Mouse (Mus musculus) lung, adult 2 months (tissue): ENCODE measurements around the gene Nat14. TPM values are rescaled to one million over a fixed set of nuclear protein-coding genes. Genes with fewer than 3 reads are reported as not detected.

ENCODE experiments used
- DNase-seq: peaks from one replicate; pipeline ENCODE4 v3.0.0; 2022
- H3K4me1 ChIP-seq: fragments of 200-500 bp; 2 replicates; pipeline ENCODE4 v1.6.1; 2011; ENCODE audit warnings: low read length; ENCODE audit not compliant: control insufficient read depth, insufficient read depth
- H3K4me3 ChIP-seq: fragments of 200-500 bp; replicated peaks from 2 replicates; pipeline ENCODE3; 2011; ENCODE audit warnings: low read depth, mild to moderate bottlenecking, control low read depth, low read length; ENCODE audit errors: extremely low read depth
- CTCF ChIP-seq: fragments of 200-500 bp; IDR thresholded peaks from 2 replicates; pipeline ENCODE4 v1.5.1; 2011; ENCODE audit warnings: mild to moderate bottlenecking, low read length, control low read depth; ENCODE audit not compliant: insufficient read depth
- POLR2A ChIP-seq: fragments of 200-500 bp; IDR thresholded peaks from 2 replicates; pipeline ENCODE4 v1.6.1; 2011; ENCODE audit warnings: low read depth, mild to moderate bottlenecking, control low read depth, low read length, borderline replicate concordance; ENCODE audit errors: extremely low read depth
- WGBS: fragments of 180-500 bp; shearing (Covaris S2); methylation state at CpG from one replicate; pipeline ENCODE4 v1.1.7; 2018; 5-methylcytosine and 5-hydroxymethylcytosine counted together
- polyA plus RNA-seq: library from polyadenylated mRNA; depleted of rRNA; stranded (reverse); fragments of >200 nt; gene quantifications from 2 replicates; pipeline ENCODE4 v1.2.3, GENCODE M21; 2012

Gene Nat14
- polyA plus RNA-seq, 1 experiment: 7.6 TPM

DNA sequence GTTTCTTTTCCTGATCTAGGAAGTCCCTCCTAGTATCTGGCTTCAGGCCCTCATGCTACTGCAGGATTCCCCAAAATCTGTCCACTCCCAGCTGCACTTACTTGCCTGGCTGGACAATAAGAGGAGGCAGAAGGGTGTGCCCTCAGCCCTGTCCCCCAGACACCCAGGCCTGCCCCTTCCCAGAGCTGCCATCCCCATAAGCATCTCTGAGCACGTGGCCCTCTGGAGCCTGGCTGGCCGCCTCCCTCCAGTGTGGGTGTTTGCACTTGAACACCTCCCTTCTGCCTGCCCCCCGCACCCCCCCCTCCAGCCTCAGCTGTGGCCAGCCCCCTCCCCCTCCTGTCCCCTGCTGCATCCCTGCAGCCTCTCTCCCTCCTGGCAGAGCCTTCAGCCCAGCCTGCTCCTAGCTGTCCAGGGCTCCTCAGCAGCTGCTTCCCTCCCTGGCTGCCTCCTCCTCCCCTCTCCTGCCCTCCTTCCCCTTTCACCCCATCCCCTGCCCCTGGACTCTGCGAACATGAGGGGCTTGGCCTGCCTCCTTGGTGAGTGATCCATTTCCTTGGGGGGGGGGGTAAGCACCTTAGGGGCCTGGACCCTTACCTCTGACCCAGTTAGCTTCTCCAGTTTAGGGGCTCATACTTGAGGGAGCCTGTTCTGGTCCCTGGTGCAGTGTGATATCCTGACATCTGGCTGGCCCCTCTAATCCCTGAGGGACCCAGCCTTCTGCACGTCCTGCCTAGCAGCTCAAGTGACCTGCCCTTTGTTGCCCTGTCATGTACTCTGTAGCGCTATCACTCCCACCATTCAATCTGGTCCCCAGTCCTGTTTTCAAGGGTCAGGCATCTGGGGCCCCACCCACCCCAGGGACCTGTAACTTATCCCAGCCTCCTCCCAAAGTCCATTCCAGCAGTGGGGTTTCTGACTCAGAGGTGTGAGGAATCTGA, 3.9 kb downstream of the Nat14 start, which contains the start of gene Ssc5d:
Ssc5d (plus strand) TSS at position 345 of the 941 bp plus-strand sequence.
- Histone ChIP-seq H3K4me3 (no peak within 1 kb of the TSS), H3K4me1 (peaks cover 7% of the 10 kb centered on the region)
- DNase-seq: no peak
- no peak for TF ChIP-seq POLR2A
- 17% methylated on average over 6 of the region's 6 CpGs for WGBS

DNA sequence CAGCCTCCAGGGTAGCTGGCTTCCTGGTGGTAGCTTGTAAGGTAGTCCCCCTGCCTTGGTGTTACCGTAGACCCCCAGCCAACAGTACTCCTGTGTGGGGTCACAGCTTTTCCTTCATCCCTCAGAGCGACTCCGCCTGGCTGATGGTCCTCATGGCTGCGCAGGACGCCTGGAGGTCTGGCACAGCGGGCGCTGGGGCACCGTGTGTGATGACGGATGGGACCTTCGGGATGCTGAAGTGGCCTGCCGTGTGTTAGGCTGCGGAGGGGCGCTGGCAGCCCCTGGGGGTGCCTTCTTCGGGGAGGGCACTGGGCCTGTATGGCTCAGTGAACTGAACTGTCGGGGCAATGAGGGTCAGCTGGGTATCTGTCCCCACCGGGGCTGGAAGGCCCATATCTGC, 5.0 kb downstream of the Nat14 start:
- H3K4me3 ChIP-seq: no peak overlapping the region
- TF ChIP-seq POLR2A (no peak), CTCF (no peak)

GRCm38 (mm10) chr7:4927711-4928110, 5.9 kb downstream of the Nat14 start:
- Histone ChIP-seq H3K4me3 (peak overlapping the region; percentile 38), H3K4me1 (peaks cover 3% of the 10 kb centered on the region; the same call in 1 of the 2 replicates)
- DNase-seq: no peak
- TF ChIP-seq CTCF (no peak), POLR2A (no peak)
- WGBS: 48% methylated on average over 8 of the region's 8 CpGs

More for the DNA sequence above, 5.0 kb downstream of the Nat14 start:
- H3K4me1 ChIP-seq: peaks cover 7% of the 10 kb centered on the region; the same call in 1 of the 2 replicates
- WGBS: 73% methylated on average over 16 of the region's 16 CpGs
- no peak for DNase-seq

- WGBS: 51% methylated on average over 17 of the region's 17 CpGs
- TF ChIP-seq POLR2A: no peak
- TF ChIP-seq CTCF: no peak
- no peak for DNase-seq
- H3K4me3 ChIP-seq: no peak overlapping the region
- H3K4me1 ChIP-seq: no peaks in the 10 kb centered on the region; the same call in 1 of the 2 replicates
Observed at GRCm38 (mm10) chr7:4928323-4928722, 6.5 kb downstream of the Nat14 start.

DNA sequence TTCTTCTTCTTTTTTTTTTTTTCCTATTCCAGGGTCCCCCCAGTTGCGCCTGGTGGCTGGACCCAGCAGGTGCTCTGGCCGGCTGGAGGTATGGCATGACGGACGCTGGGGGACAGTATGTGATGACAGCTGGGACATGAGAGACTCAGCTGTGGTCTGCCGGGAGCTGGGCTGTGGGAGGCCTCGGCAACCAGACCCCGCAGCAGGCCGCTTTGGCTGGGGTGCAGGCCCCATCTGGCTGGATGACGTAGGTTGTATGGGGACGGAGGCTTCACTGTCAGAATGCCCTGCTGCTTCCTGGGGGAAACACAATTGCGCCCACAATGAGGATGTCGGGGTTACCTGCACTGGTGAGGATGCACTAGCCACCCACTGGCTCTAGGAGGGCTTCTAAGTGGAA, 11.3 kb downstream of the Nat14 start:
- no peak for DNase-seq
- WGBS: 75% methylated on average over 12 of the region's 12 CpGs
- H3K4me1 ChIP-seq: no peaks in the 10 kb centered on the region
- no peak for TF ChIP-seq CTCF
- no peak for TF ChIP-seq POLR2A
- no peak overlapping the region for H3K4me3 ChIP-seq

DNA sequence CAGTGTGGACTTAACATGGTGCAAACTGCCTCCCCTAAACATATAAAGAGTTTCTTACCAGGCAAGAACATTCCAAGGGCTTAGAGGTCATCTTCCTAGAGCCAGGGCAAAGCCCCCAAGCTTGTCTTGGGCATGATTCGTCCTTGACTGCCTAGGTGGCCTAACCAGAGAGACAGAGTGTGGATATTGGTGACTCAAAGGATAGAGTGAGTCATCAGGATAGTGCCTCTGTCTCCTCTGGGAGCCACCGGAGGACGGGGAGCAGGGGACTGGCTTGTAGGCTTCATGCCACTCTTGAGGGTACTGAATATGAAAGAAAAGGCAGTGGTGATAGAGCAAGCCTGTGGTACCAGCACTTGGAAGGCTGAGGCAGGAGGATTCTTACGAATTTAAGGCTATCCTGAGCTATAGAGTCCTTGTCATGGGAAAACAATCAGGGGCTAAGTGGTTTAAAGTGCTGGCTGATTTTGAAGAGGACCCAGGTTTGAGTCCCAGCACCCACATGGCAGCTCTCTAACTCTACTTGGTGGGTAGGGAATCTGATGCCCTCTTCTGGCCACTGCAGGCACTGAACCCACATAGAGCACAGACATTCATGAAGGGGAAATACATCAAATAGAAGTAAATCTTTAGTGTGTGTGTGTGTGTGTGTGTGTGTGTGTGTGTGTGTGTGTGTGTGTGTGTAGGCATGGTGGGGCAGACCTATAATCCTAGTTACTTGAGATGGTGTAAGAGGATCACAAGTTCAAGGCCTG, 12.5 kb downstream of the Nat14 start:
- Histone ChIP-seq H3K4me3 (no peak overlapping the region), H3K4me1 (no peaks in the 10 kb centered on the region)
- no peak for DNase-seq
- WGBS: 76% methylated on average over 4 of the region's 4 CpGs
- TF ChIP-seq POLR2A: no peak
- no peak for TF ChIP-seq CTCF

DNA sequence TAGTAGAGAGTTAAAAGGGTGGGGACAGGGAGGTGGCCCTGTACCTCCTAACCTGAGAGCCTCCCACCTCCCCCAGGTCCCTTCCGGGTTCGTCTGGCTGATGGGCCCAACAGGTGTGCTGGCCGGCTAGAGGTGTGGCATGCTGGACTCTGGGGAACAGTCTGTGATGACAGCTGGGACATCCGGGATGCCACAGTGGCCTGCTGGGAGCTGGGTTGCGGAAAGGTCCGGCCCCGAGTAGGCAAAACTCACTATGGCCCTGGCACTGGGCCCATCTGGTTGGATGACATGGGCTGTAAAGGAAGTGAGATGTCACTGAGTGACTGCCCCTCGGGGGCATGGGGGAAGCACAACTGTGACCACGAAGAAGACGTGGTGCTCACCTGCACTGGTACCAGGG, 15.0 kb downstream of the Nat14 start:
- no peak for TF ChIP-seq POLR2A
- no peak for TF ChIP-seq CTCF
- DNase-seq: no peak
- no peak overlapping the region for H3K4me3 ChIP-seq
- WGBS: 53% methylated on average over 10 of the region's 10 CpGs
- no peaks in the 10 kb centered on the region for H3K4me1 ChIP-seq

DNA sequence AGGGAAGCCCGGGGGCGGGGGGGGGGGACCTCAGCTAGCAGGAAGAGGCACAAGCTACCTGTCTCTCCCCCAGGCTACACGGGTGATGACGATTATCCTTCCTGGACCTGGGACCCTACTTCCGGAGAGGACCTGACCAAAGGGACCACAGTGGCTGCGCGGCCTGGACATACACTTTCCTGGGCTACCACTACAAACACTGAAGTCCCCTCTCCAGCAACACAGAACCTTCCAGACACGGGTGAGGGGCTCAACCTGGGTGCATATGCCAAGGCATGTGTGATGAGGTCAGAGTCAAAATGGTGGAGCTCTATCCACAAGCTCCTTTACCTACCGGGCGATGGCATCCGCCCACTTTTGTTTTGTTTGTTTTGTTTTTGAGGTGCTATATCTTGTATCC, 15.6 kb downstream of the Nat14 start:
- DNase-seq: no peak
- WGBS: 67% methylated on average over 10 of the region's 11 CpGs
- H3K4me3 ChIP-seq: no peak overlapping the region
- H3K4me1 ChIP-seq: no peaks in the 10 kb centered on the region
- no peak for TF ChIP-seq POLR2A
- TF ChIP-seq CTCF: no peak

DNA sequence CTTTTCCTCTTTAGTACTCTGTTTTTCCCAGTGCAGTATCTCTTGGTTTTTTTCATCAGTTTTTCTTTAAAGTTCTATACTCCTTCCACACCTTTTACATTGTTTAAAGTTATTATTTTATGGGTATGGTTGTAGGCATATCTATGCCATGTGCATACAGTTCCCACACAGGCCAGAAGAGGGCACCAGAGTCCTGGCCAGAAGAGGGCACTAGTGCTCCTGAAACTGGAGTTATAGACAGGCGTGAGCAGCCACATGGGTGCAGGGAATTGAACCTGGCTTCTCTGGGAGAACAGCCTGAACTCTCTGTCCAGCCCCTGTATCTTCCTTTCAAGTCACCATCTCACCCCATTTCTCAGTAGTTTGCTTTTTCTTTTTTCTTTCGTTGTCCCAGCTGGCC, 16.6 kb downstream of the Nat14 start:
- TF ChIP-seq CTCF (peak; percentile 87), POLR2A (no peak)
- peak; percentile 77 for DNase-seq
- Histone ChIP-seq H3K4me1 (no peaks in the 10 kb centered on the region), H3K4me3 (no peak overlapping the region)
- WGBS: 24% methylated on average over 2 of the region's 2 CpGs
